Mouse (Mus musculus) liver (tissue): ENCODE data around the gene Fam228b.
"Not testable (repeated sequence)": the region's sequence is repeated elsewhere in the genome, so short reads cannot be mapped to it uniquely, and the experiment has no call there.

Source experiments
- DNase-seq: peaks from one replicate; pipeline ENCODE4 v3.0.0-alpha.2; 2020; ENCODE audit warnings: mixed read lengths

Fam228b gene

GRCm38 (mm10) chr12:4740823-4741222 is 28.2 kb downstream of the Fam228b start:
- DNase-seq: no peak

- no peak for DNase-seq
Observed at GRCm38 (mm10) chr12:4738031-4738576, 31.0 kb downstream of the Fam228b start, which contains the start of gene Fam228a. Fam228a (minus strand) TSS chr12:4738430.

- DNase-seq: no peak
Observed at GRCm38 (mm10) chr12:4732332-4732731, 36.7 kb downstream of the Fam228b start.

- DNase-seq: no peak
Observed at GRCm38 (mm10) chr12:4731629-4732028, 37.4 kb downstream of the Fam228b start.

- no peak for DNase-seq
Observed at GRCm38 (mm10) chr12:4729165-4729564, 39.9 kb downstream of the Fam228b start.

GRCm38 (mm10) chr12:4719762-4720754 is 49.0 kb downstream of the Fam228b start:
- DNase-seq: peak; percentile 72

- DNase-seq: peak; percentile 20
Observed at GRCm38 (mm10) chr12:4719066-4719761, 49.9 kb downstream of the Fam228b start.

GRCm38 (mm10) chr12:4717417-4717816 is 51.6 kb downstream of the Fam228b start:
- peak; percentile 89 for DNase-seq

GRCm38 (mm10) chr12:4715606-4716005 is 53.5 kb downstream of the Fam228b start:
- peak; percentile 66 for DNase-seq

- DNase-seq: no peak
Observed at GRCm38 (mm10) chr12:4713361-4713760, 55.7 kb downstream of the Fam228b start.

GRCm38 (mm10) chr12:4709926-4710325 is 59.1 kb downstream of the Fam228b start:
- no peak for DNase-seq

GRCm38 (mm10) chr12:4708881-4709604 is 60.0 kb downstream of the Fam228b start:
- DNase-seq: no peak

- DNase-seq: no peak
Observed at GRCm38 (mm10) chr12:4708296-4708695, 60.8 kb downstream of the Fam228b start.

- no peak for DNase-seq
Observed at GRCm38 (mm10) chr12:4707488-4708017, 61.5 kb downstream of the Fam228b start.

GRCm38 (mm10) chr12:4706901-4707300 is 62.2 kb downstream of the Fam228b start:
- no peak for DNase-seq

GRCm38 (mm10) chr12:4706175-4706574 is 62.9 kb downstream of the Fam228b start:
- DNase-seq: no peak

- not testable (repeated sequence) for DNase-seq
Observed at GRCm38 (mm10) chr12:4705626-4706025, 63.4 kb downstream of the Fam228b start.

GRCm38 (mm10) chr12:4694534-4694933 is 74.5 kb downstream of the Fam228b start:
- DNase-seq: no peak

GRCm38 (mm10) chr12:4691193-4691592 is 77.9 kb downstream of the Fam228b start:
- DNase-seq: no peak
